Mouse (Mus musculus) layer of hippocampus, adult 9-10 months (tissue): ENCODE results near the gene Dab2.
A peak's percentile ranks its signal among the peaks of the same experiment; 100 is the strongest.

Source experiments
- DNase-seq: peaks from one replicate; pipeline ENCODE4 v3.0.0; 2022; ENCODE audit warnings: low spot score

Dab2 gene

DNA sequence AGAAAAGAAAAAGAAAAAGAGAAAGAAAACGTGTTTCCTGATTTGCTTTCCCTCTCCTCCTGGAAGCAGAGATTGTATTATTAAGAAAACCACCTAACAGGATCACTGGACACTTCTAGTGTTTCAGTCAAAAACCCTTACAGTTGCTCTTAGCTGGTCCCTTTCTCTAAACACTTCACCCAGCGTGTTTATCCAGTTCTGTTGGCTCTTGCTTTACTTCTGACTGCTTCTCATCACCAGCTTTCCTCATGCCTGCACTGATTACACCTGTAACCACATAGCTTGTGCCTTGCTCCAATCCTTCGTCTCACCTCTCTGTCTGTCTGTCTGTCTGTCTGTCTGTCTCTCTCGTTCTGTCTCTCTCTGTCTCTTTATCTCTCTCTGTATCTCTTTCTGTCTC lies 25.9 kb downstream of the Dab2 start:
- no peak for DNase-seq

DNA sequence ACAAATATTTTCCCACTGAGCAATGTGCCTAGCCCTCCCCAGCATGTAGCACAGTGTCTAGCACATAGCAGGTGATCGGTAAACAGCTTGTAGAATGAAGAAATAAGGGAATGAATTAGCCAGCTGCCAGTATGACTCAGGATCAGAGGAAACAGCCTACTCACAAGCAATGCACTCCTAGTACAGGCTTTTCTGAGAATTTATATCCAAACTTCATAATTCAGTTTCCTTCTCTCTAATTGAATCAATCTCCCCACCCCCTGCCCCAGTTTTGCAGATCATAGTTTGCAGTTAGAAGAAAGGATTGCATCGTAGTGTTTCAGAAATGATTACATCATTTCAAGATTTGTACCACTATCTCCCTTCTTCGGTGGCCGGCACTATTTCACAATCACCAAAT lies 26.4 kb downstream of the Dab2 start:
- no peak for DNase-seq

DNA sequence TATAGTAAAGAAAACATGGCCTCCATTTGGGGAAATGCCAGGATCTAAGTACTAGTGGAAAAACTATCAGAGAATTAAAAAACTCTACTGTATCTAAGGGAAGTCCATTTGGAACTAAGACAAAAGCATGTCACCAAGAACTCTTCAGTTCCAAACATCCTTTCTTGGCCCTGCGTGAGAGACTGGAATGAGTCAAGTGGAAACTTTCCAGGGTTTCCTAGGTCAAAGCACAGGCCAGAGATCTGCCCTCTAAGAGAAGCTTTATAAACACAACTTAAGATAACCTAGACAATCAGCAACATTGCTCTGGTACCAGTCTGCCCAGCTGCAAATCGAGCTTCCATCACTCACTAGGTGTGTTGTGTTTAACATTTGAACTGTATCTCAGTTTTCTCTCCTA lies 31.8 kb downstream of the Dab2 start:
- no peak for DNase-seq

DNA sequence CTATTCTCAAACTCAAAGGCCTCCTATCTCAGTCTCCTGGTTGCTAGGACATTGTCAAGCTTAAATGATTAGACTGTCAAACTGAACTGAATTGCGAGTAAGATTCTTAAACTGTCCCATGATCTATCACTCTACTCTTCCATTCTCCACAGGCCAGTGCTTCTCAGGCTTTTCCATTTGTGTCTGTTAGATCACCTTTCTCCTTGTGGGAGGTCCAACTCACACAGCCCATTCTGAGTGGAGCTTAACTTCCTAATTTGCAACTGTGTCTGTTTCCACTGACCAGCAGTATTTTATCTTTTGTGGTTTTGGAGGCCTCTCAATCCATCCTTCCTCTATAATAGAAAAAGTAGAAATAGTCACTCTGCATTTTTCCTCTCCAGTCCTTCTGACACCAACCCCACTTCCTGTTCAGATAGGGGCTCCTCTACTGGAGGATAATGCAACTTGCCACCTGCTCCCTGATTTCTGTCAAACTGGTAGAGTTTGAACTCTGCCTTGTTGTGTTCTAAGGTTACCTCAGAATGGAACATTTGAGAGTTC lies 35.1 kb downstream of the Dab2 start:
- no peak for DNase-seq

DNA sequence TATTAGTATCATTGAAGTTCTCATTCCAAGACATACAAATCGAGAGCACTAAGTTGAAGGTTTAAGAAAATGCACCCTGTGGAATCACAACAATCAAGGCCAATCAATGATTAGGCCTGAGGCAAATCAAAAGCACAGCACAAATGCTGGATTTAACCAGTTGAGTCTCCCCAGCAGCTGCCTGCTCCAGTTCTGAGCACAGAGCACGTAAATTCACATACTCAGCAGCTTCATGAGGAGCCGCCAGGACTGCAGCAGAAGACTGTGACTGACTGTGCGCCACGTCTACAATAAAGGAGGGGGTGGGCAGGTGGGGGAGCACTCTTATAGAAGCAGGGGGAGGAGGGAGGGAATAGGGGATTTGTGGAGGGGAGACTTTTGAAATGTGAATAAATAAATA lies 40.2 kb downstream of the Dab2 start:
- DNase-seq = no peak

DNA sequence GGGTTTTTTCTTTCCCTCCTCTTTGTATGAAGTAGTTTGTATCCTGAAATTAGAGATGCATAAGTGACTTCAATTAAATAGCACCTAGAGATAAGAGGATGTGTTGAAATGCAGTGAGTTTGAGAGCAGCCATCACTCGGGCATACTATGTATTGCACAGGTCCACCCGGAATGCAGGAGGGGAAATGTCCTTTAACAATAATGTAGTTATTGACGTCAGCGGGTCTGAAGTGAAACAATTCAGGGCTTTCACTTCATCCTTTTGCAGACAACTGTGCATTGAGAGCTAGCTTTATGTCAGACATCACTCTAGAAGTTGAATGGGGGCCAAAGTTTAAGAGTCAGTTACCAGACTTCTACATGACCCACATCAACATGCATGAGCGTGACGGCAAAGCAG lies 40.8 kb downstream of the Dab2 start:
- no peak for DNase-seq

DNA sequence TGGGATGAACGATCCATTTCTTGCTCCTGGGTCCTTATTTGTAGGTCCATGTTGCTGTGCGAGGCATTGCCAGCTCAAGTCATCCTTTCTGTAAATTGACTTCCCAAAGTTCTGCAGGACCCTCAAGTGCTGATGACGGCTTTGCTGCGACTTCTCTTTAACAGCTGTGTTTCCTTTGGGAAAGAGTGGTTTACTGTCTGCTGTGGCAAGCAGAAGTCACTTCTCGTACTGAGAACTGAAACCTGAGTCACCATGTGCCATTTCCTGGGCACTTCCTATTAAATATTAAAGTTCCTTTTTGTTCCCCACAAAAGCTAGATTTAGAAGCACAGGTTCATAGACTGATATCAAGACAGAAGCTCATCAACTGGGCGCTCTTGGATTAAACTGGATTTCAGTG lies 41.8 kb downstream of the Dab2 start:
- DNase-seq = no peak

DNA sequence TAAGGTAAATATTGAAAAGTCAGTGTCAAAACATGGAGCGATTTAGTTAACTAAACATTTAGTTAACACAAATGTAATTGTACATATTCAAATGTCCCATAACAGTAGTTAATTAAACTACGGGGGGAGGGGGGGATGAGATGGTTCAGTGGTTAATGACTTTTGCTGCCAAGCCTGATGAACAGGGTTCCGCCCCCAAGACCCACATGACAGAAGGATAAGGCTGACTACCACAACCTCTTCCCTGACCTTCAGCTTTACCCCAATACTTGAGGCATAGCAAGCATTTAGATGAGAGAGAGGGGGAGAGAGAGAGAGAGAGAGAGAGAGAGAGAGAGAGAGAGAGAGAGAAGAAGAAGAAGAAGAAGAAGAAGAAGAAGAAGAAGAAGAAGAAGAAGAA lies 54.3 kb downstream of the Dab2 start:
- no peak for DNase-seq

DNA sequence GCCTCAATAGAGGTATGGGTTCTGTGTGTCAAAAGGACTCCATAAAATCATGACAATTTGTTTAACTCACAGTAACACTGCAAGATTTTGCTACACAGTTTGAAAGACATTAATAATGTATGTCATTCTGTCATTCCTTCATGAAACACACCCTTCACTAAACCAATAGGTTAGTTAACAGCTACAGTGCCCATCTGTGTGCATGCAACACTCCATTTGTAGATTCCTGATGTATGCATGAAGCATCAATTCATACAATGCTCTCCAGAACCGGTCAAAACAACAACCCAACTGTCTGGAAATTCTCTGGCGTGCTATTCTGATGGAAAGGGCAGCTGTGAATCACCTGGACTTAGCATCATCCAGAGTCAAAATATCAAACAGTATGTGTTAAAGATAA lies 60.3 kb downstream of the Dab2 start:
- DNase-seq = no peak

DNA sequence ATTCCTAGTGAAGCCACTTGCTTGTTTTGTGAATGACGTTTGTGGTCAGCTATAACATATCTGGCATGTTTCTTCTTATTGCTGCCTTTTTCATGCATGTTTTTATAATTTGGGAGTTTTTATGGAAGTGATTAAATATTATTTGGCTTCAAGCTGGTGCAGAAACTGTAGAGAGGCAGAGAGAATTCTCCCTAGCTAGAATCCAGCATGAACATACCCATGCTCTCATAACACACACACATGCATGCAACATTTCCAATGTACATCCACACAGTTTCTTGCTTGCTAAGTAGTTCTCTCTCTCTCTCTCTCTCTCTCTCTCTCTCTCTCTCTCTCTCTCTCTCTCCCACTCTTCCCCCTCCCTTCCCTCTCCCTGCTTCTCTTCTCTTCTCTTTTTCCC lies 70.4 kb downstream of the Dab2 start:
- no peak for DNase-seq

DNA sequence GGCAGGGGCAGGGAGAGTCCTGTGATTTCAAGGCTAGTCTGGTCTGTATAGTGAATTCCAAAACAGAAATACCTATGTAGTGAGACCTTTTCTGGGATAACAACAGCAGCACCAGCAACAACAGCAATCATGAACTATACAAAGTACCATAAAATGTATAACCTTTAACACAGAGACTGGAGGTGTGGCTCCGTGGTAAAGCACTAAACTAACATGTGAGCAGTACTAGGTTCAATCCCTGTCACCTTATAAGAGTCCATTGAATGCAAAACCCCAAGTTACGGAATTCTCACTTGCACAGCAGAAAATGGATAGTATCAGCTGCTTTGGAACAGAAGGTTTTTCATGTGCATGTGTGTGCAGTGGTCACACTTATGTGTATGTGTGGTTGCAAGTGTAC lies 71.9 kb downstream of the Dab2 start:
- DNase-seq = no peak

DNA sequence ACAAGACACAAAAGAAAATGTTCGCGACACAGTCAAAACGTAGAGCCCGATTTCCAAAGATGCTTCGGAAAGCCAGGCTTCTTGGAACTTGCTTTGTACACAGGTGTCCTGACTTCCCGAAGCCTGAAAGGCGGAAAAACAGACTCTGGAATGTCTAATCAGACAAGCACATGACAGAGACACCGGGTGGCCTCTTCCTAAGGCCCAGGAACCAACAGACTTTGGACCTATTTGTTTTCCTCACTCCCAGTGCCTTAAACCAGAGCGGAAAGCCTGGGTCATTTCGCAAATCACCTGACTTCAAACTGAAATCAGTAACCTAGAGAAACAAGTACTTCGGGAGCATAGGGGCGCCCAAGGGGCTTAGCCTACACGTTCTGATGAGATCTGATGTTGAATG lies 75.4 kb downstream of the Dab2 start:
- DNase-seq = no peak

DNA sequence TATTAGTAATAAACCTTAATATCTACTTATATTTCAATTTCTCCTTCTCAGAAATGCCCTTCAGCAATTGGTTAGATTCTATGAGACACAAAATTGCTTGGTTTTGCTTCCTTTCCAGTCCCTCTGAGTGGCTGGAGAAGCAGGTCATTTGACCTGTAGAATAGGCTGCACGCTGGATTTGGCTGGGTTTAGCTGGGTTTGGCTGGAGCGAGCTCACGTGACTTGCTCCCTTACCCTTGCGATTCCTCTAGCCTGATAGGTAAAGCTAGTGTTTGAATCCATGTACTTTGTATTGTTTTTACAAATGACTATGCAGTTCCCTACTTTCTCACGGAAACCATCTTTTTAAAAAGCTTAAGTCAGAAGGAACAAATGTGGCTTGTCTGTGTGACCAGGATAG lies 76.4 kb downstream of the Dab2 start:
- no peak for DNase-seq

DNA sequence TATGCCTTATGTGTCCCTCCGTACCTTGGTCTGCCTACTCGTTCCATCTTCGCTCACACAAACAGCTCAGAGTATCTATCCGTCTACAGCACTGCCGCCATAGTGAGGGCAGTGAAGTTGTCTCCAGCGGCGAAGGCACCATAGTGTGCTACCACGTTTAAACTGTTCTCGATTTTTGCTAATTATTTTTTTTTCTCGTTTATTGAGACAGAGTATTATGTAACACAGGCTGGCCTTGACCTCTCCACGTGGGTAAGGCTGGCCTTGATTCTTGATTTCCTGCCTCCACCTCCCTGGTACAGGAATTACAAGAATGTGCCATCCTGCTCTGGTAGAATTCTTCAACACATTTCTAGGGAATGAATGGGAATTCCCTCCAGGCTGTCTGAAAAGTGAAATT lies 77.2 kb downstream of the Dab2 start:
- DNase-seq = no peak

DNA sequence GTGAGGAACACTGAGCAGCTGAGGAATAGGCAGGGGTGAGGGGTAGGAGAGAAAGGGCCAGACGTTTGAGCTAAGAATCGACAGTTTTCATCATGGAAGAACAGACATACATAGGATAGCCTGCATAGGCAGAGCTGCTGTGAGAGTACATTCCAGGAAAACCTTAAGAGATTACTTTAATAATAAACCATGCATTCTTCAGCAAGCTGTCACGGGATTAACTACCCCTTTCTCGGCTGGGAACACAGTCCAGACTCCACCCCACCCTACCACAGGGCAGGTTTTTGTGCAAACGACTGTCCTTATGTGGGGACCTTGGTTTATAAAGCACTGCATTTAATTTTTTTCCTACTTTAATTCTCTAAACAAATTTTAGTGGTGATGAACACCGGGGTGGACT lies 84.4 kb downstream of the Dab2 start:
- DNase-seq = no peak

DNA sequence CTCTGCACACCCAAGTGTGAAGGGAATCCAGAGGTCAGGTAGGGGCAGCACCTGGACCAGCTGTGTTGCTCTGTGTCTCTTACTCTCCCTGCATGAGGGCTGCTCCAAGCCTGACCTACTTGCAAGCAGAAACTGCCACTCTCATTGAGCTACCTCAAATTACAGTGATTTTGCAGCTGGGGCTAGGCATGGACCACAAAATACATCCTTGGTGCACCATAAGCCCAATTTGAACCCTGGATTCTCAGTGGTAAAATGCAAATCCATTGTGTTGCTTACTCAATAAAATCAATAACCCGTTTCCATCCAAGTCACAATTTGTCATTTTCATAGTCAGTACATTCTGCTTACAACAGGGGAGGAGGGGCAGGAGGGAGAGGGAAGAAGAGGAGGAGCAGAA lies 85.7 kb downstream of the Dab2 start:
- no peak for DNase-seq

DNA sequence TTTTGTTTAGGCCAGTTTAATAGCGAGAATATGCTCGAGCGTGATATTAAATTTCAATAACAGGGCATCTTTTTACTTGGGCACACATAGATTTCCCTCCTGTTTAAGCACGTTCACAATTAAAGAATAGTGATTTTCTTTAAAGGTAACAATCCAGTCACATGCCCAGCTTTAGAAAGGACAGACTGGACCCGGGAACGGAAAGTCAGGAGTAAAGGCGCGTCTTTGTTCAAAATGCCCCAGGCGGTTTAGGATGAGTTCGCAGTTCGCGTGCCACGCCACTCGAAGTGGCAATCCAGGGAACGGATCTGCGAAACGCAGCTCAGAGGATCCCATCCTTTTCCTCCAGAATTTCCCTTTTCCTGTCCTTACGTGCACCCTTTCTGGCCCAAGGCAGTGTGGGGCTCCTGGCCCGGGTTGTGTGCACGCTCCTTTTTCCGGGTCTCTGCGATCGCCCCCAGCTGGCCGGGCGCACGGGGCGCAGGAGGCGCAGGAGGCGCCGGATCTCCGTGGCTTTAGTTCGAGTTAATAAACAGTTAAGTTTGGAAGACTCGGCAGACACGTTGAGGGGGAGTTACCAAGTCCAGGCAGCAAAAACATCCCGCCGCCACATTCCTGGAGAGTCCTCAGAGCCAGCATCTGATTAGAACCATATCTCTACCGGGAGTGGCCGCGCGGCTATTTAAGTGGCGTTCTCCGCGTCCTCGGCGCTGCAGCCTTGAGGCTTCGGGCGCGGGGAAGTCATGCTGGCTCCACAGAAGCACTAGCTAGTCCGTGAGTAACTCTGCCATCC lies 86.8 kb downstream of the Dab2 start:
- peak; percentile 26 for DNase-seq

DNA sequence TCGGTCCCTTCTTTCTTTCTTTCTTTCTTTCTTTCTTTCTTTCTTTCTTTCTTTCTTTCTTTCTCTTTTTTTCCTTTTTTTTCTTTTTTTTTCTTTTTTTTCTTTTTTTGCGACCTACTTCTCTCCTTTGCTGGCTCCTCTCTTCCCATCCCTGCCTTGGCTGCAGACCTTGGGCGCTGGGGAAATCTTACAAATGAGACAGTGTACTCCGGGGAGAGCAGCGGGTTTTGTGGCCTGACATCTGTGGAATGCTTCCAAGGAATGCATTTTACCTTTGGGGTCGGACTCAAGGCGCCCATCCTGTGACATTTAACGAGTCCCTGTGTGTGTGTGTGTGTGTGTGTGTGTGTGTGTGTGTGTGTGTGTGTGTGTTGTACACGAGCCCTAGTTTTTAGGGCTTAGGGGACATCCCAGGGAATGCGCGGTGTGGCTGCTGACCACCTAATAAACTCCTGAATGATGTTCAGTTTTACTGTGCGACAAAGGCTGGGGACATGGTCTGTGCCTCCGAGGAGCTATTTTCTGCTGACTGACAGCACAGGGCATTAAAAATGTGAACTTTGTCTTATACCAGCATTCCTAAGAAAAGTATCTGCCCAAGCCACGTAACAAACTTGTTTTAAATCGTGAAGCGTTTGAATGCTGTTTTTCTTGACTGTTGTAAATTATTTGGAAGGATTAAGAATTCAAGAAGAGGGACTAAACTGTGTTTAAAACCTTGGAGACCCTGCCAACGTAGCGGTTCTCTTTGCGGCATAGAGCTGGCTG lies 87.6 kb downstream of the Dab2 start:
- DNase-seq = no peak

DNA sequence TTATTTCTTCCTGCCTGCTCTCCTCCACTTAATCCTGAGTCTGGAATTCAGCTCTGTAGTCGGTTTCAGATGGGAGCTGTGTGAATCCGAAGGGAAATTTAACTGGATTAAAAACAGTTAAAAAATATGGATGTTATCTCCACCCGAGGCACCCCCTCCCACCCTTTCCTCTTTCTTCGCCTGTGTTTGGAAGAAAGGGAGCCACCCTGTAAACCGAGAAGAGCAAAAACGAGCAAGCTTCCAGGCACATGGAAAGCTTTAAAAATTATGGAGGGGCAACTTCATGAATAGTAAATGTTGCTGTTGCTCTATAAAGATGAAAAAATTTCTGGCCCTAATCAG lies 88.1 kb downstream of the Dab2 start:
- no peak for DNase-seq

DNA sequence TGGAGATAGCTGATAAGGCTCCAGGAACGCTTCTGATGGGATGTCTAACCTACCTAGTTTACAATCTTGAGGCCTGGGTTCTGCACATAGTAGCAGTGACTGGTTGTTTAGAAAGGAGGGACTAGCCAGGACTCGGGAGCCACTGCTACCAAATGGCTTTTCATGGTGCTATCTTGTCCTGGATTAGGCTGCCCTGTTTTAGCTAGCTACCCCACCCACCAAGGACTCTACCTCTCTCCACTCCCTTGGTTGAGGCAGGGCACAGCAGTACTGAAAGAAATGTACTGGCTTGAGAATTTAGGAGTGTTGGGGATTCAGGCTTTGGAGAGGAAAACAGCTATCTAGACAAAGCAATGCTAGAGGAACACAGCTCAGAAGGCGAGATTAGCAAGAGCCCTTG lies 88.6 kb downstream of the Dab2 start:
- DNase-seq = no peak

DNA sequence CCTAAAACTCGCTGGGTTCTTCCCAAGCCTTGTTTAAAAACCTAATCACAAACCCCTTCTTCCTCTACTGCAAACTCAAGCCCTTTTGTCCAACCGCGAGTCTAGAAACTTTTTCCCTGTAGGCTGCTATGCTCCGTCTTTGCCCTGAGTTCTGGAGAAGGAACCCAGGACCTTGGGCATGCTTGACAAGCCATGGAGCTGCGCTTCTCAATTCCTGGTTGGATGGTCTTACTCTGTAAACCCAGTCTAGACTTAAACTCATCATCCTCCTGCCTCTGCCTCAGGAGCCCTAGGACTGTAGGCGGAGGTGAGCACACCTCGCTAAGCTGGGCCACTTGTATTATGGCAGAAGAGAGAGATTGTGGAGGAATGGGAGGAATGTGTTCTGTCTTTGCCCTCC lies 89.0 kb downstream of the Dab2 start:
- no peak for DNase-seq

DNA sequence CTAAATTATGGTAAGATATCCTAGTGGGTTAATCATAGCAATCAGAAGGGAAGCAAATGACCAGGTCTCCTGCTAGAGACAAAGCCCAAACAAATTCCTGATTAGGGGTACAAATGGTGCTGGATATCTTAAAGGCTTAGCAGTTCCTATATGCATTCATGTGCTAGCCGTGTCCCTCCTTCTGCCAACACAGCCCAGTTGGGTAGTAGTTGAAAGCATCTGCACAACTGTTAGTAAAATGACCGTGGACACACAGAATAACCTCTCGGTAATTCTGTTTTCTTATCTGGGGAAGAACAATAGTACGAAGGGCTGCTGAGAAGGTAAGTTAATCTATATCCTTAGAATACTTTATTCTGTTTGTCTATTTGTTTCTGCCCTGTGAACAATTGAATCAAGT lies 90.5 kb downstream of the Dab2 start:
- no peak for DNase-seq

DNA sequence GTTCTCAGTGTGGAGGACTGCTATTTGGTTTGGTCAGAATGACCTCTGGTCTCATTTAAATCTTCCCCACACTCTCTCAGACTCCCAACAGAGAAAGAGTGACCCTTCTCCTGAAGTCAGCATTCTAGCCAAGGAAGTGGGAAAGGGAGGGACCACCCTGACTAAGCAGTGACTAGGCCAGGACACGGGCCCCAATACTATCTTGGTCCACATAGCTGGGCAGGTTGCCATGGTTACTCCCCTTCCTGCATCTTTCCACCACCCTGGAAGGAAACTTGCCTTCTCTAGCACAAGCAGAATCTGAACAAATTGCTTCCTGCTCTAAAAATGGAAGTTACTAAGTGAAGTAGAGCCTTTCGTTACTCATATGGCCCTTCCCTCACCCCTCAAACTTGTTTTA lies 91.1 kb downstream of the Dab2 start:
- no peak for DNase-seq

DNA sequence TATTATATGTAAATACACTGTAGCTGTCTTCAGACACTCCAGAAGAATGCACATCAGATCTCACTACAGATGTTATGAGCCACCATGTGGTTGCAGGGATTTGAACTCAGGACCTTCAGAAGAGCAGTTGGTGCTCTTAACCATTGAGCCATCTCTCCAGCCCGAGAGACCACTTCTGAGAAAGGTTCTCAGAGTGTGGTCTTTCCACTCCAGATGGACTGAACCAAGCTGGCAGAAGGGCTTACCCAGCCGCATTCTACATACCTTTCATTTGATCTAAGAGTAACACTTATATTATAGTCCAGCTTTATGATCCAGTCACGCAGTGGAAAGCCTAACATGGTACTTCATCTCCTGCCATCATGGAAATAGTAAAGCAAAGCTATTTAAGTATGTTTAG lies 92.3 kb downstream of the Dab2 start:
- DNase-seq = no peak
